Mouse (Mus musculus) MEL-GATA-1-ER (cell line): ENCODE measurements at regions not wholly inside any gene's neighbourhood (a gene's known extent, or its start where the extent isn't known, plus 50 kb on each side); places are given as distances from the start of the nearest gene placed in this dataset.

Experiments used
- DNase-seq: peaks from one replicate; pipeline ENCODE4 v3.0.0-alpha.2; 2012; ENCODE audit warnings: low read depth; ENCODE audit errors: extremely low read depth

GRCm38 (mm10) chr17:18715501-18715900, 142.6 kb downstream of the Vmn2r96 start:
- peak; percentile 7 for DNase-seq

GRCm38 (mm10) chr17:18718275-18718674, 145.3 kb downstream of the Vmn2r96 start:
- DNase-seq = no peak

- no peak for DNase-seq
Measured at GRCm38 (mm10) chr17:18719795-18720194, 146.8 kb downstream of the Vmn2r96 start.
